Mouse (Mus musculus) ES-Bruce4 (cell line): ENCODE measurements around the gene Gm17359.

ENCODE experiments used
- CTCF ChIP-seq: IDR thresholded peaks from one replicate; pipeline ENCODE4 v1.8.1; 2011; ENCODE audit warnings: low read depth, low read length
- EP300 ChIP-seq: IDR thresholded peaks from 2 replicates; pipeline ENCODE4 v1.6.1; 2011; ENCODE audit warnings: low read depth, low read length; ENCODE audit not compliant: insufficient read depth
- POLR2A ChIP-seq: IDR thresholded peaks from one replicate; pipeline ENCODE4 v1.8.1; 2011; ENCODE audit warnings: low read length; ENCODE audit not compliant: insufficient read depth

DNA sequence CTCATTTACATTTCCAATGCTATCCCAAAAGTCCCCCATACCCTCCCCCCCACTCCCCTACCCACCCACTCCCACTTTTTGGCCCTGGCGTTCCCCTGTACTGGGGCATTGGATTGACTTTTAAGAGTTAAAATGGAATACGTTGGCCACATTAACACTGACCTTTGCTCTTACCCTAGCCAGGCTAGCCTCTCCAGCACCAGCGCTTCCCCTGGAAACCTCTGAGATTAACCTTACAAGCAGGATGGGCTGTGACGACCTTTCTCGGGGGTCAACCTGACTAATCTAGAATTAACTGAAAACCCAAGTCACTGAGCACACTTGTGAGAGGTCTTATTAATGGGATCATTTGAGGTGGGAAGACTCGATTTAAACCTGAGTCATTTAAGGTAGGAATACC lies 31.8 kb downstream of the Gm17359 start:
- TF ChIP-seq POLR2A = no peak
- no peak for TF ChIP-seq CTCF
- no peak for TF ChIP-seq EP300
